Mouse (Mus musculus): ENCODE measurements around the gene Fam50b. TPM values are rescaled to one million over a fixed set of nuclear protein-coding genes. Genes with fewer than 3 reads are reported as not detected.

The Fam50b gene
- polyA plus RNA-seq, 1 experiment, result 0.07 TPM

DNA sequence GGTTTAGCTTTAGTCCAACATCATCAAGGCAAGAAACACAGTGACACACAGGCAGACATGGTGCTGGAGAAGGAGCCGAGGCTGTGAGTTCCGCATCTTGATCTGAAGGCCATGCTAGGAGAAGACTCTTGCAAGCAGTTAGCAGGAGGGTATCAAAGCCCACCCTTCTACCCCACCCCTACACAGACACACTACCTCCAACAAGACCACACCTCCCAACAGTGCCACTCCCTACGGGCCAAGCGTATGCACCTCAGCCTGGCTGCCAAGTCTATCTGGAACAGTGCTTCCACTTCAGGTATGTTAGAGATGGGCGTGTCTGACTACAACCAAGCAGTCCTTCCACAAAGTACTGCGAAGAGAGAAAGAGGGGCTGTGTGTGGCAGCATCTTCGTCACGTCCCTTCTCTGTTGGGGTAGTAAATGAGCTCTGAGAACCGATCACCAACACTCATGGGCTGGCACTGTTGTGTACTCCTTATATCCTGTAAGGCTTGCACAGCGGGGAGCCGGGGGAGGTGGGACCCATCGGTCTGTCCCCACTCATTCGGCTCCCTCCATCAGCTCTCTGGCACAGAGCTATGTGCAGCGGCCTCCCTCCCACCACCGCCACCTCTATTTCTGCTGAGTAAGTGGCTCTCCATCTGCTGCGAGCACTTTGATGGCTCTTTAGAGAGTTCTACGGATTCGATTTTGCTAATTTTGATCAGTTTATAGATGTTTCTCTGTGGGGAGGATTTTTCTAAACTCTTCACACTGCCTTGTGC, 33.1 kb downstream of the Fam50b start:
- TF ChIP-seq POLR2A (IDR thresholded peaks at IDR 0.05; ENCODE audit: borderline replicate concordance, extremely low read depth, insufficient read depth, insufficient read length, poor library complexity, severe bottlenecking) (no peak), CTCF (IDR thresholded peaks at IDR 0.05; ENCODE audit: borderline replicate concordance, extremely low read depth, insufficient read depth, insufficient read length) (no peak)
- DNase-seq (ENCODE audit: low read depth), result no peak

DNA sequence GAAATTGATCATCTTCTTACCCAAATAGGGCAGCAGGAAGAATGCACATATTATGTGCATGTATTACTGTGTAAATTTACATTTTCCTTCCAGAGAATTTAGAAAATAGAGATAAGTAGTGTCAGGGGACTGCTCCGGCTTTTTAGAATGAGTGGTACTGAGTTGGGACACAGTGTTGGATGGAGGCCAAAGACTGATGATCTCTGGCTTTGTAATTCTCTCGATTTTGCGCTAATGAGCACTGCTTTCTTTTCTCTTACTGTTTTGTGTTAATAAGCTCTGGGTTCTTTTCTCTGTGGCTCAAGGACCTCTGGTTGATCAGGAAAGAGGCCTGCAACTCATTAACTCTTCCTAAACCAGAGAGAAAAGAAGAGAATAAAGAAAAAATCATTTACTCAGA, 42.1 kb downstream of the Fam50b start:
- DNase-seq (ENCODE audit: low read depth), result peak; percentile 86
- TF ChIP-seq CTCF (IDR thresholded peaks at IDR 0.05; ENCODE audit: borderline replicate concordance, extremely low read depth, insufficient read depth, insufficient read length) (no peak), POLR2A (IDR thresholded peaks at IDR 0.05; ENCODE audit: borderline replicate concordance, extremely low read depth, insufficient read depth, insufficient read length, poor library complexity, severe bottlenecking) (no peak)

DNA sequence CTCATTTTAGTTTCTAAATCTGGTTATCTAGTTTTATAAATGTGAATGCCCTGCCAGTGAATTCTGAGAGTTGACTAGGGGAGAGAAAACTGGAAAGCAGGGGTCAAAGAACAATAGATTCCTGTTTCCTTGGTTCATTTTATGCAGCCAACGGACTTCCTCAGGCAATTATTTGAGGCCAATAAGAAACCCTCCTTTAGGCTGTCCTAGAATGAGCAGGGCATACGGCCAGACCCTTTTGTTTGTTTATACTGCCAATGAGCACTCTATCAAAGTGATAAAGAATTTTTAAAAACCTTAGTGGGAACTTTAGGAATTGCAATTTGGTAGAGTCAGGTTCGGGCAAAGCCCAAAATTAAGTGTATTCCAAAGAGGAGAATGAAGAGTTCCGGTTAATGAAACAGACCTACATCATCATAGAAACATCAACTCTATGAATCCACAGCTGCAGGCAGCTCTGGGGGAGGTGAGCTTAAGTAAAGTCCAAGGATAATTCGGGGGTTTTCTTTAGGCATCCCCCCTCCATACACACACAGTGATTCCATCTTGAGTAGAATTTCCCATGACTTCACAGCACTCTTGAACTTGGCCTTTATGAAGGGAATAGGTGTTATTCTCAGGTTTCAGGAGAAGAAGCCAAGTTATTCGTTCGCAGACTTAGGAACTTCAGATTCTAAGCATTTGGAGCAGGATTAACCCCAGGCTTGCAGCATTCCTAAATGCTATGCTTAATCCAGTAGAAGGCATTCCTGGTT, 46.4 kb downstream of the Fam50b start:
- TF ChIP-seq POLR2A (IDR thresholded peaks at IDR 0.05; ENCODE audit: borderline replicate concordance, extremely low read depth, insufficient read depth, insufficient read length, poor library complexity, severe bottlenecking), result no peak
- no peak for TF ChIP-seq CTCF (IDR thresholded peaks at IDR 0.05; ENCODE audit: borderline replicate concordance, extremely low read depth, insufficient read depth, insufficient read length)
- DNase-seq (ENCODE audit: low read depth), result peak; percentile 50

DNA sequence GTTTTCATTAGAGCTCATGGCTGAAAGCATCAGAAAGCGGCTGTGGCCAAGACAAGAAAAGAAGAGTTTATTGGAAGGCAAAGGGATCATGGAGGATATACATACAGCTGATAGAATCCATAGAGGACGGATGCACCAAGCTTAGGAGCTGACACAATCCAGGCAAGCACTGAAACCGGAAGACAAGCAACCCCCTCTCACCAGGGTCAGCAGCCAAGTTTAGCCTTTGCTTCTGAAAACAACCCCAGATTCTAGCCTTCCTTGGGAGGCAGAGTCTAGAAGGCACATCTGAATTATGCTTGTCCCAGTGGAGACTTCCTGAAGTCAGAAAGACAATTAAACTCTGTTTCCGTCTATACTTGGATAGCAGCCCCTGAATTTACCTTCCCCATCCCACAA, 47.0 kb downstream of the Fam50b start:
- DNase-seq (ENCODE audit: low read depth), result no peak
- TF ChIP-seq POLR2A (IDR thresholded peaks at IDR 0.05; ENCODE audit: borderline replicate concordance, extremely low read depth, insufficient read depth, insufficient read length, poor library complexity, severe bottlenecking) (no peak), CTCF (IDR thresholded peaks at IDR 0.05; ENCODE audit: borderline replicate concordance, extremely low read depth, insufficient read depth, insufficient read length) (no peak)

DNA sequence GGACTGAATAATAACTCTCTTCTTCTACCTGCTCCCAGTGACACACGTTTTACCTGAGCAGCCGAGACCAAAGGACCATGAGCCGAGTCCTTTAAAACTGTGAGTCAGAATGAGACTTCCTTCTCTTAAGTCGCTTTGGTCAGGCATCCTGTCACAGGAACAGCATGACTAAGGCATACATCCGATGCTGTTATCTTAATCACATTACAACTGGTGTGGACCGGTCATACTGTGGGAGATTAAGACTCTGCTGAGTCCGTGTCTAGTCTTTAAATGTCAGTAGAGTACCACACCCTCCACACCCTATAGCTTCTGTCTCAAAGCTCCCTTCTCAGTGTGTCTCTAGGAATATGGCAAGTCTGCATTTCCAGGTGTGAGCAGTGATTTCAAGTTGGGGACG, 50.2 kb downstream of the Fam50b start:
- DNase-seq (ENCODE audit: low read depth), result no peak
- TF ChIP-seq POLR2A (IDR thresholded peaks at IDR 0.05; ENCODE audit: borderline replicate concordance, extremely low read depth, insufficient read depth, insufficient read length, poor library complexity, severe bottlenecking), result no peak
- TF ChIP-seq CTCF (IDR thresholded peaks at IDR 0.05; ENCODE audit: borderline replicate concordance, extremely low read depth, insufficient read depth, insufficient read length), result no peak

DNA sequence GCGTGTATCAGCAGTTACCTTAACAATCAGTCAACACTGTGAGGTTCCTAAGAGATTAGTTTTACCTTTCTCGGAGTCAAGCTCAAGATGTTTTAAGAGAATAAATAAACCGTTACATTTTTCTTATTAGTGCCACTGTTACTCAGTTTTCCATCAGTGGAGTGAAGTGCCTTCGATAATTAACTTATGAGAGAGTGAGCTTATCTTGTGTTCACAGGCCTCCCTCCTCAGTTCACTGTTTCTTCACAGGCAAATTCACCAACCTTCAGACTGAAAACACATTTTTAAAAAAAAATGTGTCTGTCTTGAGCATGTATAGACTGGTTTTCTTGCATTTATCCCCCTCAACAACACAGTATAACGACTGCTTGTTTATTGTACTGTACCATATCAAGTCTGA, 52.0 kb downstream of the Fam50b start:
- no peak for DNase-seq (ENCODE audit: low read depth)
- TF ChIP-seq CTCF (IDR thresholded peaks at IDR 0.05; ENCODE audit: borderline replicate concordance, extremely low read depth, insufficient read depth, insufficient read length) (no peak), POLR2A (IDR thresholded peaks at IDR 0.05; ENCODE audit: borderline replicate concordance, extremely low read depth, insufficient read depth, insufficient read length, poor library complexity, severe bottlenecking) (no peak)

DNA sequence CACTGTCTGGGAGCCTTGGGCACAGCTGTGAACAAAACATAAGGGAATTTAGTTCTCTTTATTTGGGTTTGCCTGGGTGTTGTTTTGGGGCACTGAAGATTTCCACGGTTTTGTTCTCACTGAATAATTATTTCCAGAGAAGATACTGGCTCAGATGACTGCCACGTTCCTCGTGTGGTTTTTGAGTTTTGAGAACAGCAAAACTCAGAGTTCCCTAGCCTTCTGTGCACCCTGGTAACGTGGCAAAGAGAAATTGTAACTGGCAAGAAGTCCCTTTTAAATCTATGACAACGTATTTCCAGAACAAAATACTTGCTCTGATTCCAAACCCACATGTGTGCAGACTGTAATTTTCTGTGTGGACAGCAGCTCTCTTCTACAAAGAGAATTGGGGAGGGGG, 52.9 kb downstream of the Fam50b start:
- no peak for DNase-seq (ENCODE audit: low read depth)

DNA sequence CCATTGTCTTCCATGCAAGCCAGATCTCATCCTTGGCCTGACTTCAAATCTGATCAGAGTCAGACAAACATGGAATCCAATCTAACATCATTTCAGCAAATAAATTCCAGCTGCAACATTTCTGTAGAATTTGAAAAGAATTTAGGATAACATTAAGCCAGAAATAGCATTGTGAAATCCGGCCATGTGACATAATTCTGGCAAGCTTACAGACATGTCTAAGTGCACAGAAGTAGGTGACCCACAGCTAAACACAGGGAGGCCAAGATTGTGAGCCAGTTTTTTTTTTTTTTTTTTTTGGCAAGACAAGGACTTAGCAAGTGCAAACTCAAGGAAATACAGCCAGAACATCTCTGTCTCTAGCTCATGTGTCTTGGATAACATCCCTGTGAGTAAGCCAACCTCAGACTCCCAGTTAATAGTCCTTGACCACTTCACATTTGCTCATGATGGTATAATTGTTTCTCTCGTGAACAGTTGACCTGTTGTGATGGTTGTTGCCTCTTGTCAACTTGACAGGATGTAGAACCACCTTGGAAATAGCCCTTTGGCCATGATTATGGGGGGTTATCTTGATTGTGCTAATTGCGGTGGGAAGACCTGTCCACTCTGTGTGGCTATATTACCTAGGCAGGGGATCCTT, 54.6 kb downstream of the Fam50b start:
- DNase-seq (ENCODE audit: low read depth), result no peak
- TF ChIP-seq POLR2A (IDR thresholded peaks at IDR 0.05; ENCODE audit: borderline replicate concordance, extremely low read depth, insufficient read depth, insufficient read length, poor library complexity, severe bottlenecking), result no peak
- no peak for TF ChIP-seq CTCF (IDR thresholded peaks at IDR 0.05; ENCODE audit: borderline replicate concordance, extremely low read depth, insufficient read depth, insufficient read length)

More for the DNA sequence above, 52.9 kb downstream of the Fam50b start:
- TF ChIP-seq POLR2A (IDR thresholded peaks at IDR 0.05; ENCODE audit: borderline replicate concordance, extremely low read depth, insufficient read depth, insufficient read length, poor library complexity, severe bottlenecking), result no peak
- no peak for TF ChIP-seq CTCF (IDR thresholded peaks at IDR 0.05; ENCODE audit: borderline replicate concordance, extremely low read depth, insufficient read depth, insufficient read length)

DNA sequence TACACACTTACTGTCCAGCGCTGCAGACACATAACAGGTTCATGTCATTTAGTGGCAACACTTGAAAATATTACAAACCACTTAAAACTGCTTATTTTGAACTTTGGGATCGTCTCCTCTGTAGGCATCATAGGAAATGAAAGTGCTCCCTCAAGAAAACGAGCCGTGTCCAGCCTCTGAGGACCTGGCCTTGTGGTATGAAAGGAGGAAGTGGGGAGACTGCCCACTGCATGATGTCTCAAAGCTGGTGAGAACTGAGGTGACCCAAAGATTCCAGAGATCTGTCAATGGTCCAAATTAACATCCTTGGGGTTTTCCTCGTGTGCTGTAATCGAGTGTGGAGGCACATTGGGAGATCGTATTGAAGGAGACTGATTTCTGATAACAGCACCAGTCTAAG, 58.4 kb downstream of the Fam50b start:
- no peak for DNase-seq (ENCODE audit: low read depth)
- no peak for TF ChIP-seq CTCF (IDR thresholded peaks at IDR 0.05; ENCODE audit: borderline replicate concordance, extremely low read depth, insufficient read depth, insufficient read length)
- TF ChIP-seq POLR2A (IDR thresholded peaks at IDR 0.05; ENCODE audit: borderline replicate concordance, extremely low read depth, insufficient read depth, insufficient read length, poor library complexity, severe bottlenecking), result no peak

DNA sequence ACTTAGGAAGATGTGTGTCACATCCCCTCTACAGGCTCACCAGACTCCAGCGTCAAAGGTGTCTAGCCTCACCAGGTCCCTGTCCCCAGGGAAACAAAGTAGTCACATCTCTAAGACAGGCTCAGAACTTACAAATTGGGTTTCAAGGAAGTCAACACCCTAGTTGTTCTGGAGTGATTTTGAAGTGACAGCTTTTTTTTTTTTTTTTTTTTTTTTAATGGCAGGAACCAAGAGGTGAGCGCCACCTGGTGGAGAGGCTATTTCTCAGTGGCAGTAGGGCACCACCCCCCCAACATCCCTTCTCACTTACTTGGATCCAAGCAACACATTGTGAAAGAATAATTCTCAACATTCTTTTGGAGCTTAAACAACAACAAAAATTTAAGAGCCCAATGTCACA, 59.2 kb downstream of the Fam50b start:
- TF ChIP-seq POLR2A (IDR thresholded peaks at IDR 0.05; ENCODE audit: borderline replicate concordance, extremely low read depth, insufficient read depth, insufficient read length, poor library complexity, severe bottlenecking) (no peak), CTCF (IDR thresholded peaks at IDR 0.05; ENCODE audit: borderline replicate concordance, extremely low read depth, insufficient read depth, insufficient read length) (peak; percentile 43; the same call in 1 of the 2 replicates)
- DNase-seq (ENCODE audit: low read depth), result peak; percentile 44

DNA sequence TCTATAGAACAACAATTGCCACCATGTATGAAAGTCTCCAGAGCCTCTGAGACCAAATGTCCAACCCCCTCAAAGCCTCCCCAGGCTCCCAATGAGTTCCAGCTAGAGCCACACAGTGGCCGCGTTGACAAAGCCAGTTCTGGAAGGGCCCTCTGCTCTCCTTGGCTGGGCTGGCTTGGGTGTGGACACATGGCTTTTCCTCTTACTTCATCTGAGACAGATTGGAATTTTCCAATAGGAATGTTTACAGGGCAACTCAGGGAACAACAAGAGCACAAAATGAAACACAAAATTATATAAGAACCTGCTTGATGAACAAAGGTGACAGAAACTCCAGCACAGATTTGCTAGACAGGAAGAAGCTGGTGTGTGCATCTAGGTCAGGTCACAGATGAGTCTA, 59.8 kb downstream of the Fam50b start:
- TF ChIP-seq CTCF (IDR thresholded peaks at IDR 0.05; ENCODE audit: borderline replicate concordance, extremely low read depth, insufficient read depth, insufficient read length) (no peak), POLR2A (IDR thresholded peaks at IDR 0.05; ENCODE audit: borderline replicate concordance, extremely low read depth, insufficient read depth, insufficient read length, poor library complexity, severe bottlenecking) (no peak)
- no peak for DNase-seq (ENCODE audit: low read depth)

Other genes with a start within 250 kb of the Fam50b start
- 7.9 and 9.9 TPM in 2 replicates for gene Pxdc1, start 81.4 kb upstream of the Fam50b start, polyA plus RNA-seq (2012; rRNA removed)
- 98.8 and 121 TPM in 2 replicates for gene Prpf4b, start 140.5 kb downstream of the Fam50b start, polyA plus RNA-seq (2012; rRNA removed)
- 0.40 and 0.85 TPM in 2 replicates for gene Fam217a, start 189.5 kb downstream of the Fam50b start, polyA plus RNA-seq (2012; rRNA removed)
- gene 4933417A18Rik, start 189.6 kb downstream of the Fam50b start, polyA plus RNA-seq (2012; rRNA removed), result not detected in 2 replicates
- 0.11 and 0.16 TPM in 2 replicates for gene Eci3, start 229.0 kb downstream of the Fam50b start, polyA plus RNA-seq (2012; rRNA removed)

Data from brain, embryonic 14.5 days (tissue).